Mouse (Mus musculus) frontal cortex, postnatal 36 days (tissue): ENCODE measurements around the gene Adgrg5.
A peak's percentile ranks its signal among the peaks of the same experiment; 100 is the strongest.

ENCODE experiments used
- DNase-seq, 2 experiments: peaks; one replicate each; pipeline ENCODE4 v3.0.0; 2022; ENCODE audit warnings: low spot score in 2 of 2

Gene Adgrg5

GRCm38 (mm10) chr8:94967071-94967470, 43.6 kb downstream of the Adgrg5 start:
- no peak for DNase-seq

- no peak for DNase-seq
These were observed 44.1 kb downstream of the Adgrg5 start for GRCm38 (mm10) chr8:94967554-94967953.

GRCm38 (mm10) chr8:94973270-94973669, 49.8 kb downstream of the Adgrg5 start:
- DNase-seq = no peak

- DNase-seq = no peak
These were observed 50.3 kb downstream of the Adgrg5 start for GRCm38 (mm10) chr8:94973786-94974185.

- DNase-seq = no peak
These were observed 51.1 kb downstream of the Adgrg5 start, which contains the start of gene Adgrg1 for GRCm38 (mm10) chr8:94974467-94975165. Gene Adgrg1, plus strand, starts transcription at chr8:94974751.

GRCm38 (mm10) chr8:94976651-94977417, 53.3 kb downstream of the Adgrg5 start:
- DNase-seq = no peak

- DNase-seq = no peak
These were observed 54.6 kb downstream of the Adgrg5 start for GRCm38 (mm10) chr8:94978131-94978530.

GRCm38 (mm10) chr8:94978593-94979319, 55.3 kb downstream of the Adgrg5 start:
- no peak for DNase-seq

GRCm38 (mm10) chr8:94980176-94980575, 56.7 kb downstream of the Adgrg5 start:
- DNase-seq = no peak

GRCm38 (mm10) chr8:94980976-94981375, 57.5 kb downstream of the Adgrg5 start:
- no peak for DNase-seq

- DNase-seq = no peak
These were observed 58.4 kb downstream of the Adgrg5 start for GRCm38 (mm10) chr8:94981848-94982247.

GRCm38 (mm10) chr8:94983146-94983545, 59.7 kb downstream of the Adgrg5 start:
- no peak for DNase-seq

- peak; percentile 64 to 75 for DNase-seq
These were observed 60.5 kb downstream of the Adgrg5 start for GRCm38 (mm10) chr8:94983881-94984516.

GRCm38 (mm10) chr8:94985023-94985422, 61.5 kb downstream of the Adgrg5 start:
- DNase-seq = no peak

- DNase-seq = peak; percentile 55 to 57
These were observed 63.2 kb downstream of the Adgrg5 start for GRCm38 (mm10) chr8:94986676-94987075.

GRCm38 (mm10) chr8:94987553-94987952, 64.1 kb downstream of the Adgrg5 start:
- DNase-seq = no peak

GRCm38 (mm10) chr8:94988619-94989018, 65.1 kb downstream of the Adgrg5 start:
- no peak for DNase-seq

- no peak for DNase-seq
These were observed 66.2 kb downstream of the Adgrg5 start for GRCm38 (mm10) chr8:94989711-94990110.

- DNase-seq = no peak
These were observed 67.3 kb downstream of the Adgrg5 start for GRCm38 (mm10) chr8:94990598-94991453.

GRCm38 (mm10) chr8:94991454-94991994, 68.0 kb downstream of the Adgrg5 start:
- DNase-seq = no peak

GRCm38 (mm10) chr8:94992010-94992409, 68.5 kb downstream of the Adgrg5 start:
- DNase-seq = no peak
